Mouse (Mus musculus) MEL (cell line): ENCODE results near the gene Ticam1.

Experiments
- CHD1 ChIP-seq: IDR thresholded peaks from 2 replicates; pipeline ENCODE4 v1.6.1; 2012; ENCODE audit warnings: low read depth, mild to moderate bottlenecking, inconsistent platforms, low read length, improper control_type of control experiment
- POLR2A ChIP-seq, 2 experiments: IDR thresholded peaks; 2 replicates each; pipeline ENCODE4 v1.6.1; 2011 to 2012; ENCODE audit warnings: low read length in 2 of 2, mild to moderate bottlenecking in 2 of 2, control low read depth in 1 of 2, improper control_type of control experiment in 1 of 2, low read depth in 1 of 2, moderate library complexity in 1 of 2; ENCODE audit not compliant: control insufficient read depth in 1 of 2, insufficient read depth in 1 of 2, poor library complexity in 1 of 2
- POLR2AphosphoS2 ChIP-seq: IDR thresholded peaks from 2 replicates; pipeline ENCODE4 v1.6.1; 2011; ENCODE audit warnings: low read length, improper control_type of control experiment

DNA sequence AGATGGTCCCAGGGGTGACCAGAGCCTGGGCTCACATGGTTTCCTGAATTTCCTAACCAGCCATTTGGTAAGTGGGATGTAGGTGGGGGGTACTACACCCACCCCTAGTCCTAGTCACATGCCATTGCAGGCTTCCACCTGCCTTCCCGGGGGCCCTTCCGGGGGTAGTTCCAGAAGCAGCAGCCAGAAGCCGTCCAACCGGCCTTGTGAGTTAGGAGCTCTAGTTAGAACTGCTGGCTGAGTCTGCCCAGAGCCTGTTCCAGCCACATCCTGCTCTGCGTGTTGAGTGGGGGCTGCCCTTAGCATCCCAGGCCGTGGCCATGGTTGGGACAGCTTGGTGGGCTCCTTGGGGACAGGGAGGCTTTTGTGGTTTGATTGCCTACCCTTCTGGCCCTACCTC, 31.5 kb upstream of the Ticam1 start:
- TF ChIP-seq POLR2AphosphoS2 (no peak), POLR2A (IDR thresholded peaks at IDR 0.05; ENCODE audit: control insufficient read depth in 1 of 2, insufficient read depth in 1 of 2, low read depth in 1 of 2, low read length in 2 of 2, poor library complexity in 1 of 2) (no peak), CHD1 (no peak)
